Mouse (Mus musculus) lung, postnatal 36 days (tissue): ENCODE data around the gene Fam173b.

Experiments used
- DNase-seq: peaks from one replicate; pipeline ENCODE4 v3.0.0; 2022; ENCODE audit warnings: mixed read lengths

Gene Fam173b

GRCm38 (mm10) chr15:31587789-31588188 is 13.9 kb upstream of the Fam173b start:
- DNase-seq, result no peak

GRCm38 (mm10) chr15:31588989-31589640 is 12.5 kb upstream of the Fam173b start:
- DNase-seq, result no peak

DNA sequence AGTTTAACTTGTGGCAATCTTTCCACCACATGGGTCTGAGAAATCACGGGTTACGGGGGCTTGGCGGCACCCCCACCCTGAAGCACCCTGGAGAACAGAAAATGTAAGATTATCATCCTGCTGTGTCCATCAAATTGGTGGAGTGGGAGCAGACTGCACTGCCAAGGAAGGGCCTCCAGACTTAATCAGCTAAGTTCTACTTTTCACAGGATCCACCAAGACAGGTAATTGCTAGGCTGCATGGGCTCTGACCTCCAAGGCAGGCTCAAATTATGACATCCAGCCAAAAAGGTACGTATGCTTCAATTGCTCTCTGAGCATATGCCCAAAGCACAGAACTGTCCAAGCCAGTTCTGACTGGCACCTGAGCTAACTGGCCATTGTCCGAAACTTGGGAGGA is 11.5 kb upstream of the Fam173b start:
- no peak for DNase-seq

DNA sequence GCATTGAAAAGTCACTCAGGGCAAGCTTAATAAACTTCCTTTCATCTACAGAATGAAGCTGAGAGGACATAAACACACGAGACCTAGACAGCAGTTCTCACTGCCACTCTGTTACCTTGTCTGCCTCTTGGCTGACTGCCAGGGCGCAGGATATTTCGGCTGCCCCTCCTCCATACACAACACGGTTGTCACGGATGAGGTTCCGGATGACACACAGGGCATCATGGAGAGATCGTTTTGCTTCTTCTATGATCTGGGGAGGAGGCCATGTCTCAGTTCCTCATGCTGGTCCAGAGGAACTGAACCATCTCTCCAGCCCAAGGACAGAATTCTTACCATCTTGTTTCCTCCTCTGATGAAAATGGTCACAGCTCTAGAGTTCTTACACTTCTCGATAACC is 9.1 kb upstream of the Fam173b start:
- DNase-seq, result no peak

GRCm38 (mm10) chr15:31594260-31594659 is 7.4 kb upstream of the Fam173b start:
- no peak for DNase-seq

GRCm38 (mm10) chr15:31595651-31596050 is 6.0 kb upstream of the Fam173b start:
- DNase-seq, result no peak

DNA sequence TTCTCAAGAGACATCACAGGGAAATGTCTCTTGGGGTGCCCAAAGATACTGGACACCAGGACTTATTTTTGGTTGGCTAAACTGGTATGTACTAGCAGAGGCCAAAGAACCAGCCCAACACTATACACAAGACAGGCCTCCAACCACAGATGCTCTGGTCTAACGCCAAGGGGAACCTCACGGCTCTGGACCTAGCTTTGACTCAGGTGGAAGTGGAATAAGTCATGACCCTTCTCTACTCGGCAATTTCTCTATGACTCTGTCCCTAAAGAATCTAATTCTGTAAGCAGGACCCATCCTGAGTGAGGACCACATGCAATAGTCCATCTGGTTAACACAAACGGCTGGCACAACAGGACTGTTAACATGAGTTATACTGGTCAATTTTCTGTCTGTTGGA is 1.8 kb upstream of the Fam173b start:
- no peak for DNase-seq

DNA sequence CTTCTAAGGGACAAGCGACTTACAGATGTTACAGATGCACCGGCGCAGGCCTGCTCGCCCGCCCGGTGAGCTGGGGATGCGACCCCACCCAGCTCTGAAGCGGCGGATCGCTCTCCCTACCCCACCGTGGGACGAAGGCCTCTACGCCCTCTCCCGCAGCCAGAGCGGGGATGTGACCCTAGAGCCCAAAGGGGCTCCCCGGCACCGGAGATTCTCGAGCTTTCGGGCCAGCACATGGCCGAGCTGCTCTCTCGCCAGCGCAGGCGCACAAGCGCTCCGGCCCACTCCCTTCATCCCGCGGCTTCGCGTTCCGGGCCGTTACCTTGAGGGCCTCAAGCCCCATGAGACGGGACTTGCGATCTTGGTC is 390 bp upstream of the Fam173b start:
- DNase-seq, result no peak

DNA sequence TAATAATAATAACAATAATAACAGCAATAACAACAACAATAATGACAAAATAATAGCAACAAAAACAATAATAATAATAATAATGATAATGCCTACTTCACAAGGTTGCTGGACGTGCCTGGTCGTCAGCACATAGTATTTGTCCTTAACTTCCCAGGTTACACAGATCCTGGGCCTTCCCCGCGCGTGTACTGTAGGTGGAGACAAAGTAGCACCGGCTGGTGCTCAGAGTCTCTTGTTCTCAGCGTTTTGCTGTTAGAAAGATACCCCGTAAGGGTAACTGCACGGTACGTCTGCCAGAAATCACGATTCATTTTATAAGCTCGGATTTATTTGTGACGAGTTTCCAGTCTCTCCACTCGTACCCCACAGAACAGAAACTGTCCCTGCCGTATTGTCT is 774 bp downstream of the Fam173b start:
- peak; percentile 57 for DNase-seq

DNA sequence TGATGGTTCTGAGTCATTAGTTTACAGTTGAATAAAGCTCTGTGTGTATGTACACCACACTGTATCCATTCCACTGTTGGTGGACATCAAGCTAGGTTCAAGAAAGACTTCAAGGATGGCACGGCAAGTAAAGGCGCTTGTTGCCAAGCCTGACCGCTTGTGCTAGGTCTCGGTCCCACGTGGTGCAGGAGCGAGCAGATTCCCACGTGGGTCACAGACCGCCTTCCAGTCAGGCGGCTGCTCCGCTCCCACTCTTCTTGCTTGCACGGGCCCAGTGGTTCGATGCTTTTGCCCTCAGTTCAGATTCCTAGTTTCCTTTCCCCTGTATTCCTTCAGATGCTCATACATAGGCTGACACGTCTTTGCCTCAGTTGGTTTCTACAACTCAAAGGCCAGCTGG is 1.5 kb downstream of the Fam173b start:
- DNase-seq, result no peak

DNA sequence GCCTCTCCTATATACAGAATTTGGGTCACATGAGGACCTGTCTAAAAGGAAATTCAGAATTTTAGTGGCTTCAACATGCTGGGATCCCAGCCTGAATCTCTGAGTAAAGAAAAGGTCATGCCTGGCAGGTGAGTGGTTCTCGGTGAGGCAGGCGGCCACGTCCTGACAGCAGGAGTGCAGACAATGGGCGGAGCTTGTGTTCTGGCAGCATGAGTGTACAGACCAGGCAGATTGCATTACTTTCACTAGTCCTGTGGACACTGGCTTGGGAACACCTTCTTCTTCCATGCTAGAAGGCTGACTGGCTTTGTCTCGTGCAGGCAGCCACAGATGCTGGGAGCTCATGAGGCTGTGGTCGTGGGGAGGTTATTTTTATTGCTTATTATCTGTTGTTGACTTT is 5.2 kb downstream of the Fam173b start:
- peak; percentile 71 for DNase-seq

- DNase-seq, result no peak
These were observed 9.4 kb downstream of the Fam173b start for GRCm38 (mm10) chr15:31611027-31611426.

DNA sequence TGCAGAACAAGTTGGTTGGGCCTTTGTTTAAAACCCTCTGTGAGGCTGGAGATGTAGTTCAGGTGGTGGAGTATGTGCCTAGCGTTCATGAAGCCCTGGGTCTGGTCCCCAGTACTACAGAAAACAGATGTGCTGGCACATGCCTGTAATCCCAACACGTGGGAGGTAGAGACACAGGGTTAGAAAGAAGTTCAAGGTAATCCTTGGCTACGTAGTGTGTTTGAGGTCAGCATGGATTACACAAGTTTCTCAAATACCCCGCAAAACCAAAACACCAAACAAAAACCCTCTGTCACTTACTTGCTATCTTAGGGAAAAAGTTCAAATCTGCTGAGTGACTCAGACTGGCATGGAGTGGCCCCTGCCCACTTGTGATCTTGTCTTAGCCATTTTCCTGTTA is 10.3 kb downstream of the Fam173b start:
- DNase-seq, result no peak

GRCm38 (mm10) chr15:31613826-31614453 is 12.3 kb downstream of the Fam173b start:
- no peak for DNase-seq

DNA sequence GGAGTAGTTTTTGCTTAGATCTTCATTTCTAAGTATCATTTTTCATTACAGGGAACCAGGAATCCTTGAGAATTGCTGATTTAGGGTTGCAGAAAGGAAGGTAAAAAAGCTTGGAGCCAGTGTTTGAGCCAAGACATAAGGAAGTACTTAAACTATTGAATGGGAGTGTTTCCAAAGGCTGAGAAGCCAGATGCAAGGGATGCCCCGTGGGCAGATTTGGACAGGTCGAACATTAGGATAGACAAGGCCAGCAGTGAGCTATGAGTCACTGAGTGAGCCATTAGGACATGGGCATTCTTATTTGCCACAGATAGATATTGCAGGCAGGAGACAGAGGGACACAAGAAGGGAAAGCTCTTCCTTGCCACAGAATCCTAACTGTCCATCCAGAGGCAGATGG is 13.0 kb downstream of the Fam173b start:
- DNase-seq, result no peak

DNA sequence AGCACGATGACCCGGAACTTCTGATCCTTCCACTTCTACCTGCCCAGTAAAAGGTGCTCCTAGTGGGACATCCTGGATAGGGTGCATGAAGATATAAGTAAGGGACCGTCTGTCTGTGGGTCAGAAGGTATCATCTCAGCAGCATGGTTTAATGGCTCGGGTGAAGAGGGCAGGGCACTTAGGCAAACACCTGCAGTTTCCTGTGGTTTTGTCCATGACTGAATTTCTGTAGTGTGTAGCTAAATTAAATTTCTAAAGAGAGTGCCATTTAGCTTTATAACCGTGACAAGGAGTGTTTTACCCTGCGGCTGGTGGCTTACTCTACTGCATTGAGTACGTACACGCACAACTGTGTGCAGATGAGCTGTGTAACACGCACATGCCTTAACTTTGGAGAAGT is 15.6 kb downstream of the Fam173b start:
- DNase-seq, result no peak

DNA sequence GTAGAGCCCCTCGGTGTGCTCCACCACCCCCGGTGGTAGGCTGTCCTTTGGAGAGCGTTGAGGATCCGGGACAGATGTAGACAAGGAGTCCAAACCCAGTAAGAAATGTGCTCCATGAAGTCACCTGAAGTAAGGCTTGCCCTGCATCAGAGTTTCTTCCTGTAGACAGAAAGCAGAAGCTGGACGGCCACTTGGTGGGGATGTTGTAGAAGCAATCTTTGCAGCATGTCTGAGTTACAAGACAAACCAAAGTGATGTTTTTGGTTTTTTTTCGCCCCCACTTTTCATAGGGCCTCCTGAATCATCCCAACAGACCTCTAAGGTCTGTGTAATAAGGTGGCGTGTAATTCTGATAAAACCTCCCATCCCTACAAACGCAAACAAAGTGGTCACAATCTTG is 17.9 kb downstream of the Fam173b start:
- DNase-seq, result no peak

- DNase-seq, result no peak
These were observed 25.9 kb downstream of the Fam173b start for GRCm38 (mm10) chr15:31627277-31628154.

GRCm38 (mm10) chr15:31628180-31628579 is 26.5 kb downstream of the Fam173b start:
- no peak for DNase-seq

- DNase-seq, result no peak
These were observed 27.9 kb downstream of the Fam173b start for GRCm38 (mm10) chr15:31629556-31629955.

GRCm38 (mm10) chr15:31631396-31631858 is 29.8 kb downstream of the Fam173b start:
- DNase-seq, result no peak

GRCm38 (mm10) chr15:31632478-31632877 is 30.8 kb downstream of the Fam173b start:
- DNase-seq, result no peak

DNA sequence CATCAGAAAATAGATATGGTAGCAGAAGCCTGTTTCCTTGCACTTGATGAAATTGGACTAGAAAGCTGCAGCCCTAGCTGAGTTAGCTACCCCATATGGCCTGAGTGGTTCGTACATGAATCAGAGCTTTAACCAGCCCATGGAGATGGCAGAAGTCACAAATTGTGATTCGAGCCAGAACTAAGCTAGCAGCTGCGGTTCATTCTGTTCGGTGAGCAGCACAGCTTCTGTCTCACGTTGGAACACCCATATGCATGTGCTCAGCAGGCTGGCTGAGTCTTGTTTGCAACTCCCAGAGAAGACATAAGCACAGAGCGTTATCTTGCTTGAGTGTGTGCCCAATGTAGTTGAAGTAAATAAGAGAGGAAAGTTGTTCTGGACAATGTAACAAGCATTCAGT is 32.9 kb downstream of the Fam173b start:
- no peak for DNase-seq

GRCm38 (mm10) chr15:31636091-31636595 is 34.5 kb downstream of the Fam173b start:
- DNase-seq, result no peak
